Mouse (Mus musculus) kidney, adult 18-20 months (tissue): ENCODE measurements around the gene Atp2b4.

Experiments
- DNase-seq: peaks from one replicate; pipeline ENCODE4 v3.0.0; 2021

The Atp2b4 gene

DNA sequence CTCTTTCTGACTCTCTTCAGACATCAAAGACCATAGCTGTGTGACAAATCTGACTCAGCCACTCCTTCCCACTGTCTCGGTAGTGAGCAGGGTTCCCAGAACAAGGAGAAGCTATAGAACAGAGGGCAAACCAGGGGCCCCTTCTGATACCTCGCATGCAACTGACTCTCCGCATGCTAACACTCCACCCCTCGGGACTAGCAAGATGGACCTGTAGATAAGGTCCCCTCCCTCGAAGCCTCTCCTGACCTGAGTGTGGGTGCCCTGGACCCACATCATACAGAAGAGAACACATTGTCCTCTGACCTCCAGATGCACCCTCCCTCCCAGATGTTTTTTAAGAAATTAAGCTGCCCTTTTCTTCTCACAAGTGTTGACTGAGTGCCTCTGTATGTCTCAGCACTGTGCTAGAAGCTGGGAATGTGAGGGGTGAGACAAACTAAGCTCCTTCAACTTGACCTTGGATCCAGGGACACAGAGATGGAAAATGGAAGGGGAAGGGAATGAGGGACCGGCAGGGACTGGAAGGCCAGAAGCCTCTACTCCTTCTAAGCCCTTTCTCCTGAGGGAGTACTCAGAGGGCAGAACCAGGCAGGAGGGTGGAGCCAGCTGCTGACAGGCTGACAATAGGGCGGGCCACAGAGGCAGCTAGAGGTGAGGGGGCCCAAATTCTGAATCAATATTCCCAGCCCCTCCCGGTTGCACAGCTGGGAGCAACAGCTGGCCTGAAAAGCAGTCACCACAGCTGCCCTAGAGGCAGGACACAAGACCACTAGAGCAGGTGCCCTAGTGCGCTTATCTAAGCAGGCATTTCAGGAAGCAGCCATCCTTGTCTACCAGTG lies 2.6 kb downstream of the Atp2b4 start:
- DNase-seq: peak; percentile 14

DNA sequence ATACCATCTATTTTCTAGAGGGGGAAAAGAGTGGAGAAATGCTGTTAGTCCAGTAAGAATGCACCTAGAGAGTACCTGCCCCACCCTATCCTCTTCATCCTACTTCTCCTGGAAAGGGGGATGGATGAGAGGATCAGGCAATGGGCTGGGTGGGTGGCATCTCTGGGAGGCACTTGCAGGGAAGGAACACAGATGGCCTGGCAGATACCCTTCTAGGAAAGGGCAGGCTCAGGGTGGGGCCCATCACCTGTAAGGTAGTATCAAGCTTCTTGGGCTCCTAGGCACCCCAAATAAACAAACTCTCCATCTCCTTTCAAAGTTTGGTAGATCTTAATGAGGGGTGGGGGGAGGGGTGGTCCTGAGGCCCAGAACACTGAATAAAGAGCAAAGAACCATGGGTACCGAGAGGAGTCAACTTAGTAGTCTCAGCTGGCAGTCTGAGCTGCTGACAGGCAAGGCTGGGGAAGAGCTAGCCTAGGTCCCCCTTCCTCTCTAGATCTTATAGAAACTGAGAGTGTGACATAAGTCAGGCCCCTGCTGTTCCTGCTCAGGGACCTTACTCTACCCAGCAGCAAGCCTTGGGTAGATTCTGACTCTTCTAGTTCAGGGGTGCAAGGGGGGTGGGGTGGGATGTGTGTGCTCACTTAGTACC lies 3.4 kb downstream of the Atp2b4 start:
- DNase-seq: no peak

- DNase-seq: no peak
Observed at GRCm38 (mm10) chr1:133793646-133794045, 7.2 kb downstream of the Atp2b4 start.

GRCm38 (mm10) chr1:133790011-133790410 lies 10.8 kb downstream of the Atp2b4 start:
- DNase-seq: no peak

- DNase-seq: no peak
Observed at GRCm38 (mm10) chr1:133788864-133789263, 12.0 kb downstream of the Atp2b4 start.

DNA sequence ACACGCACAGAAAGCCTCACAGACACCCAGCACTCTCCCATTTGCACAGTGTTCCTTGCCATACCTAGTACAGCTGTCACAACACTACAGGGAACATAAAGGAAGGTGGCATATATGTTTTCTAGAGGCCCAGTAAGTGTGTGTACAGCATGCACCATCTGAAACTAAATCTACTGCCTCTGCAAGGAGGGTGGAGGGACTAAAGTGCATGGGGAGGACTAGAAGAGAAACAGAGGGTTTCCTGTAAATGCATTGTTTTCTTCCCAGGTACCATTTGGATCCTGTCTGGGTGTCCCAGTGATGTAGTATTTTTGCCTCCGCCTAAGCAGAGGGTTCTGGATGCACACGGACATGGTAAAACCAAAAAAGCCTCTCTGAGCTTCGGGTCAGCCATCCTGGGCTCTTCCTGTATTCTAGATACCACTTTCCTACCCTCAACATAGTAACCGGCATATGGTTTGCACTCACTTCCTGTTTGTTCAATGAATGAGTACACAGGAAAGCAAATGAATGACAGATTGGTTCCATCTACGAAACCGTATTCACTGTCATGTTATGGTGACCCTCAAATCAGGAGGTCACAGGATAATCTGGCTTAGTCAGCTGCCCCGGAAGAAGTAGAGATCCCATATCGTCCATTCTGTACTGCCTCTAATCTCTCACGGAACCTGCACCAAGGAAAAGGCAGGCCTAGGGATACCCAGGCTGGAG lies 13.2 kb downstream of the Atp2b4 start:
- no peak for DNase-seq

DNA sequence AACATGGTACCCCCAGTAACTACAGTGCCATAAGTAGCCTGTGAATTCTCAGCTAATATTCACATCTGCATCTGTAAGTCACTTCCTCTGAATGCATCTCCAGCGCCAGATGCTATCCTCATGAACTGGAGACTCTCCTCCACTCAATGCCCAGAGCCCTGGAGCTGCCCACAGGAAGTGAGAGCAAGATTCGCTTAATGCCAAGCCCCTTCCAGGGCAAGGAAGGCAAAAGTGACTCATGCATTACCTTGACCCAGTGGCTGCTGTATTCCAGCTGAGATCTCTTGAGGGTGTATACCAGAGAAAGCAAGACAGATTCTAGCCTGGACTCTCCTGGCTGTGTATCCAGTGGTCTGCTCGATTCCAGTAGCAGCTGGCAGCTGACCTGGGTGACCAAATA lies 16.2 kb downstream of the Atp2b4 start:
- DNase-seq: no peak

- DNase-seq: no peak
Observed at GRCm38 (mm10) chr1:133781531-133781930, 19.3 kb downstream of the Atp2b4 start.

- DNase-seq: no peak
Observed at GRCm38 (mm10) chr1:133779043-133779442, 21.8 kb downstream of the Atp2b4 start.

DNA sequence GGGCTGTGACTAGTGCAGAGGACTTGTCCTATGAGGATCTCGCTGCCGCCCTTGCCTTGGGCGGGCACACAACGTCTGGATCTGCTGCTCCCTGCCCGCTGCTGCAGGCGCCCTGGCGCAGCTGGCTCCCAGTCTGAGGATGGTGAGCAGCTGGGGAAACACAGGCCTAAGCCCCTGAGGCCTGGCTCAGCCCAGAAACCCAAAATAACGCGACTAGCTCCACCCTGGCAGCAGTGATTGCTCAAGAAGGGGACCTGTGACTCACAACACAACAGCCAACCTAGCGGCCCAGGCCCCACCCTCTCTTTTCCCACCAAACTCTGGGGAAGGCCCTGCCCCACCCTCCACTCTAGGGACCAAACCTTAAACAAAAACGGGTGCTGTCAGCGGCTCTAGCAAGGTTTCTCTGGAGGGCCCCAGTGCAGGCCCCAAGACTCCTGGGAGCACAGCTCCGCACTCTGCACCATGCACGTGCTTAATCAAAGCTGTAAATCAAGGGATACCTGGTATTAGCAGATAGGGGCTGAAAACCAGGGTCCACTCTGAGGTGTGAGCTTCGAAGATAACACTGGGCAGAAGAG lies 23.1 kb downstream of the Atp2b4 start:
- no peak for DNase-seq

GRCm38 (mm10) chr1:133772553-133772952 lies 28.3 kb downstream of the Atp2b4 start:
- DNase-seq: no peak

- no peak for DNase-seq
Observed at GRCm38 (mm10) chr1:133771831-133772399, 28.9 kb downstream of the Atp2b4 start.

- DNase-seq: no peak
Observed at GRCm38 (mm10) chr1:133767994-133768393, 32.8 kb downstream of the Atp2b4 start.

DNA sequence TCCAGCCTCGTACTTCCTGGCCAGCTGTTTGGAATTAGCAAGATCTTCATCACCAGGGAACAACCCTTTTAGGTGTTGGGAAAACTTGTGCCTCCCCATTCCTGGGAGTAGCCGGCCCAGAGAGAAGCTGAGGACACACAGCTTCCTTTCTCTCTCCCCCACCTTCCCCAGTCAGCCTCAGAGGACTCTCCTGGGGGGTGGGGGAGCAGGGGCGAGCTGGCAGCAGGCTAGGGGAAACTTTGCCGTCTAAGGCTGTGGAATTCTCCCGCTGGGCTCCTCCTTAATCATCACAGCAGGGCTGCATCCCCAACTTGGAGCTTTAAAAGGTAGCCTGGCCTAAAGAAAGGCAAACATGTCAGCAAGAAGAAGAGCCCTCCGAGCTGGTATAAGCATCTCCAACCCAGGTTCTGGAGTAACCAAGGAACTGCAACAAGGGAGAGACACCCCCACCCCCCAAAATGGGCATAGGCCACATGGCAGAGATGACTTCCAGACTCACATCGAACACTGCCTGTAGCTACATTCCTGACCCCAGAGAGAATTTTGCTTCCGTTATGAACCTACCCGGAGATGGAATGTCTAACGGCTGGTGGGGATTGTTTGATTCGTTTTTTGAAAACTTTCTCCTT lies 33.8 kb downstream of the Atp2b4 start:
- no peak for DNase-seq

DNA sequence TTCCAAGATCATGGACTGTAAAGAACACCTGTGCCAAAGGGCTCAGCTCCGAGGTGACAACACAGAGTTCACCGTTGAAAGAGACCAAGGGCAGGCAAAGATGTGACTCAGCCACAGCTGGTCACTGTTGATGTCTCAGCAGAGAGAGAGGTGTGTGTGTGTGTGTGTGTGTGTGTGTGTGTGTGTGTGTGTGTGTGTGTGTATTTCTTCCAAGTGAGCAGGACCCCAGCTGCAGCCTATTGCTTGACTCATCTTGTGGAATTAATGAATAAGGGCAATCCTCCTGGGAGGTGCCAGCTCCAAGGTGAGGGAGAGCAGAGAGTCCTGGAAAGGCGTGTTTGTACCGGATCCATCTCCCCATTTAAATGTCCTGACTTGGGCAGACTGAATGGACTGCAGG lies 35.5 kb downstream of the Atp2b4 start:
- no peak for DNase-seq

- no peak for DNase-seq
Observed at GRCm38 (mm10) chr1:133762946-133763422, 37.9 kb downstream of the Atp2b4 start.

- no peak for DNase-seq
Observed at GRCm38 (mm10) chr1:133761278-133761677, 39.6 kb downstream of the Atp2b4 start.

GRCm38 (mm10) chr1:133754317-133754868 lies 46.4 kb downstream of the Atp2b4 start:
- no peak for DNase-seq

GRCm38 (mm10) chr1:133753325-133753724 lies 47.5 kb downstream of the Atp2b4 start:
- DNase-seq: no peak

DNA sequence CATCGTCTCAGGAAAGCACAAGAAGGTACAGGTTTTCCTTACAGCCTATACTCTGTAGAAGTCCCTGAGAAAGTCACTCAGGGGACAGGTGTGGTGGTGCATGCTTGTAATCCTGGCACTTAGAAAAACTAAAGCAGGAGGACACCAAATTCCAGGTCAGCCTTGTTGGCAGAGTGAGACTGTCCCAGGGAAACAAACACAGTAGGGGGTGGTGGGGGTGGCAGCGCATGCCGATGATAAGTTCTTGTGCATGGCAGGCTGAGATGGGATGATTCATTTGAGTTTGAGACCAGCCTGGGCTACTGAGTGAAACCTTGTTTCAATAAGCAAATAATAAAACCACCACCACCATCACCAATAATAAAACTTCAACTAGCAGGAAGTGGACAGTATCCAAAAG lies 49.2 kb downstream of the Atp2b4 start:
- DNase-seq: no peak

DNA sequence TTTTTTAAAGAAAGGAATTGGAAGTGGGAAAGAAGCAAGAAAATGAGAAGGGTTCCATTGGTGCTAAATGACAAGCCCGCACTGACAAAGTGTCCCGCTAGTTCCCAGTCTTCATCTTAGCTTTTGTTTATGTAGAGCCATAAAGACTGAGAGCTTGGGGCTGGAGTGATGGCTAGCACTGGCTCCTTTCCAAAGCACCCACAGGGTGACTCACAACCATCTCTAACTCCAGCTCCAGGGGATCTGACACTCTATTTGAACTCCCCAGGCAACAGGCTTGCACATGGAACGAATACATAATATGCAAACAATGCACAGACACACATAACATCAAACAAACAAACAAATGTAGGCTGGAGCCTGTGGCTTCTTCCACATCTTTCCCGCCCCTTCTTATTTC lies 50.9 kb downstream of the Atp2b4 start:
- no peak for DNase-seq

GRCm38 (mm10) chr1:133745078-133745495 lies 55.8 kb downstream of the Atp2b4 start:
- no peak for DNase-seq
